Mouse (Mus musculus): ENCODE data around the gene Fzd7. TPM values are rescaled to one million over a fixed set of nuclear protein-coding genes. Genes with fewer than 3 reads are reported as not detected.
A peak's percentile ranks its signal among the peaks of the same experiment; 100 is the strongest.

Gene Fzd7
- polyA plus RNA-seq, 1 experiment from 2014 or later, result 1.0 TPM

- ATAC-seq (ENCODE audit: low read depth), result peak; percentile 40; the same call in 1 of the 2 replicates
- no peaks in the 10 kb centered on the region for H3K9me3 ChIP-seq (replicated peaks; ENCODE audit: control insufficient read depth, low read length)
- peaks cover 6% of the 10 kb centered on the region; the same call in 1 of the 2 replicates for H3K27me3 ChIP-seq (ENCODE audit: control insufficient read depth, insufficient read depth, low read depth, low read length)
- peak overlapping the region; percentile 55 for H3K4me2 ChIP-seq (ENCODE audit: low read depth, low read length)
- H3K9ac ChIP-seq (ENCODE audit: low read depth, low read length), result 0 out of 2 replicates have a peak overlapping the region, but pooled peaks have one; percentile 23
- H3K36me3 ChIP-seq (ENCODE audit: control insufficient read depth, insufficient read depth), result no peaks in the 10 kb centered on the region
- 0 out of 2 replicates have a peak overlapping the region, but pooled peaks have one; percentile 1 for H3K4me3 ChIP-seq (ENCODE audit: low read depth, low read length)
- peak overlapping the region; percentile 29 for H3K27ac ChIP-seq (ENCODE audit: low read length)
- 13% methylated on average over 10 of the region's 10 CpGs for WGBS (ENCODE audit: insufficient replicate concordance)
- peaks cover 57% of the 10 kb centered on the region for H3K4me1 ChIP-seq (ENCODE audit: control insufficient read depth, low read depth, low read length)
Observed at GRCm38 (mm10) chr1:59487651-59488051, 5.4 kb downstream of the Fzd7 start.

GRCm38 (mm10) chr1:59488481-59488880 lies 6.3 kb downstream of the Fzd7 start:
- H3K27me3 ChIP-seq (ENCODE audit: control insufficient read depth, insufficient read depth, low read depth, low read length), result peaks cover 2% of the 10 kb centered on the region; the same call in 1 of the 2 replicates
- H3K9ac ChIP-seq (ENCODE audit: low read depth, low read length), result no peak overlapping the region
- no peaks in the 10 kb centered on the region for H3K9me3 ChIP-seq (replicated peaks; ENCODE audit: control insufficient read depth, low read length)
- H3K36me3 ChIP-seq (ENCODE audit: control insufficient read depth, insufficient read depth), result no peaks in the 10 kb centered on the region
- no peak for ATAC-seq (ENCODE audit: low read depth)
- 59% methylated on average over 4 of the region's 4 CpGs for WGBS (ENCODE audit: insufficient replicate concordance)
- H3K4me3 ChIP-seq (ENCODE audit: low read depth, low read length), result no peak overlapping the region
- H3K27ac ChIP-seq (ENCODE audit: low read length), result no peak overlapping the region
- no peak overlapping the region for H3K4me2 ChIP-seq (ENCODE audit: low read depth, low read length)
- H3K4me1 ChIP-seq (ENCODE audit: control insufficient read depth, low read depth, low read length), result peaks cover 57% of the 10 kb centered on the region

GRCm38 (mm10) chr1:59488991-59489390 lies 6.8 kb downstream of the Fzd7 start:
- H3K27ac ChIP-seq (ENCODE audit: low read length), result no peak overlapping the region
- peaks cover 52% of the 10 kb centered on the region for H3K4me1 ChIP-seq (ENCODE audit: control insufficient read depth, low read depth, low read length)
- ATAC-seq (ENCODE audit: low read depth), result no peak
- 52% methylated on average over 4 of the region's 4 CpGs for WGBS (ENCODE audit: insufficient replicate concordance)
- H3K27me3 ChIP-seq (ENCODE audit: control insufficient read depth, insufficient read depth, low read depth, low read length), result no peaks in the 10 kb centered on the region
- no peak overlapping the region for H3K9ac ChIP-seq (ENCODE audit: low read depth, low read length)
- no peaks in the 10 kb centered on the region for H3K9me3 ChIP-seq (replicated peaks; ENCODE audit: control insufficient read depth, low read length)
- no peak overlapping the region for H3K4me2 ChIP-seq (ENCODE audit: low read depth, low read length)
- no peak overlapping the region for H3K4me3 ChIP-seq (ENCODE audit: low read depth, low read length)
- H3K36me3 ChIP-seq (ENCODE audit: control insufficient read depth, insufficient read depth), result no peaks in the 10 kb centered on the region

GRCm38 (mm10) chr1:59491517-59491916 lies 9.3 kb downstream of the Fzd7 start:
- Histone ChIP-seq H3K36me3 (ENCODE audit: control insufficient read depth, insufficient read depth) (no peaks in the 10 kb centered on the region), H3K4me1 (ENCODE audit: control insufficient read depth, low read depth, low read length) (peaks cover 38% of the 10 kb centered on the region), H3K27me3 (ENCODE audit: control insufficient read depth, insufficient read depth, low read depth, low read length) (no peaks in the 10 kb centered on the region), H3K9me3 (replicated peaks; ENCODE audit: control insufficient read depth, low read length) (no peaks in the 10 kb centered on the region), H3K9ac (ENCODE audit: low read depth, low read length) (no peak overlapping the region), H3K4me2 (ENCODE audit: low read depth, low read length) (no peak overlapping the region), H3K27ac (ENCODE audit: low read length) (no peak overlapping the region), H3K4me3 (ENCODE audit: low read depth, low read length) (no peak overlapping the region)
- no peak for ATAC-seq (ENCODE audit: low read depth)
- 68% methylated on average over 9 of the region's 9 CpGs for WGBS (ENCODE audit: insufficient replicate concordance)

GRCm38 (mm10) chr1:59492432-59492831 lies 10.2 kb downstream of the Fzd7 start:
- Histone ChIP-seq H3K27me3 (ENCODE audit: control insufficient read depth, insufficient read depth, low read depth, low read length) (no peaks in the 10 kb centered on the region), H3K4me2 (ENCODE audit: low read depth, low read length) (no peak overlapping the region), H3K27ac (ENCODE audit: low read length) (peak overlapping the region; percentile 28; the same call in 1 of the 2 replicates), H3K9ac (ENCODE audit: low read depth, low read length) (no peak overlapping the region), H3K4me3 (ENCODE audit: low read depth, low read length) (no peak overlapping the region), H3K4me1 (ENCODE audit: control insufficient read depth, low read depth, low read length) (peaks cover 32% of the 10 kb centered on the region), H3K36me3 (ENCODE audit: control insufficient read depth, insufficient read depth) (no peaks in the 10 kb centered on the region), H3K9me3 (replicated peaks; ENCODE audit: control insufficient read depth, low read length) (no peaks in the 10 kb centered on the region)
- ATAC-seq (ENCODE audit: low read depth), result peak; percentile 86
- WGBS (ENCODE audit: insufficient replicate concordance), result 29% methylated on average over 4 of the region's 4 CpGs

GRCm38 (mm10) chr1:59495970-59496369 lies 13.7 kb downstream of the Fzd7 start:
- Histone ChIP-seq H3K27me3 (ENCODE audit: control insufficient read depth, insufficient read depth, low read depth, low read length) (no peaks in the 10 kb centered on the region), H3K4me3 (ENCODE audit: low read depth, low read length) (no peak overlapping the region), H3K27ac (ENCODE audit: low read length) (no peak overlapping the region), H3K9me3 (replicated peaks; ENCODE audit: control insufficient read depth, low read length) (no peaks in the 10 kb centered on the region), H3K4me2 (ENCODE audit: low read depth, low read length) (no peak overlapping the region), H3K9ac (ENCODE audit: low read depth, low read length) (no peak overlapping the region), H3K36me3 (ENCODE audit: control insufficient read depth, insufficient read depth) (no peaks in the 10 kb centered on the region), H3K4me1 (ENCODE audit: control insufficient read depth, low read depth, low read length) (peaks cover 37% of the 10 kb centered on the region)
- no peak for ATAC-seq (ENCODE audit: low read depth)
- WGBS (ENCODE audit: insufficient replicate concordance), result 81% methylated on average over 5 of the region's 5 CpGs

- H3K27me3 ChIP-seq (ENCODE audit: control insufficient read depth, insufficient read depth, low read depth, low read length), result no peaks in the 10 kb centered on the region
- H3K4me1 ChIP-seq (ENCODE audit: control insufficient read depth, low read depth, low read length), result peaks cover 22% of the 10 kb centered on the region
- no peak overlapping the region for H3K4me3 ChIP-seq (ENCODE audit: low read depth, low read length)
- no peaks in the 10 kb centered on the region for H3K9me3 ChIP-seq (replicated peaks; ENCODE audit: control insufficient read depth, low read length)
- no peaks in the 10 kb centered on the region for H3K36me3 ChIP-seq (ENCODE audit: control insufficient read depth, insufficient read depth)
- H3K9ac ChIP-seq (ENCODE audit: low read depth, low read length), result no peak overlapping the region
- 37% methylated on average over 6 of the region's 6 CpGs for WGBS (ENCODE audit: insufficient replicate concordance)
- ATAC-seq (ENCODE audit: low read depth), result peak; percentile 75
- H3K27ac ChIP-seq (ENCODE audit: low read length), result peak overlapping the region; percentile 55
- H3K4me2 ChIP-seq (ENCODE audit: low read depth, low read length), result no peak overlapping the region
Observed at GRCm38 (mm10) chr1:59497741-59498613, 15.8 kb downstream of the Fzd7 start.

- H3K4me3 ChIP-seq (ENCODE audit: low read depth, low read length), result no peak overlapping the region
- no peak for ATAC-seq (ENCODE audit: low read depth)
- H3K36me3 ChIP-seq (ENCODE audit: control insufficient read depth, insufficient read depth), result no peaks in the 10 kb centered on the region
- no peaks in the 10 kb centered on the region for H3K27me3 ChIP-seq (ENCODE audit: control insufficient read depth, insufficient read depth, low read depth, low read length)
- H3K27ac ChIP-seq (ENCODE audit: low read length), result no peak overlapping the region; the same call in 1 of the 2 replicates
- no peak overlapping the region for H3K4me2 ChIP-seq (ENCODE audit: low read depth, low read length)
- WGBS (ENCODE audit: insufficient replicate concordance), result 52% methylated on average over 3 of the region's 3 CpGs
- peaks cover 19% of the 10 kb centered on the region for H3K4me1 ChIP-seq (ENCODE audit: control insufficient read depth, low read depth, low read length)
- H3K9me3 ChIP-seq (replicated peaks; ENCODE audit: control insufficient read depth, low read length), result no peaks in the 10 kb centered on the region
- no peak overlapping the region for H3K9ac ChIP-seq (ENCODE audit: low read depth, low read length)
Observed at GRCm38 (mm10) chr1:59499327-59499726, 17.1 kb downstream of the Fzd7 start.

GRCm38 (mm10) chr1:59502355-59502754 lies 20.1 kb downstream of the Fzd7 start:
- no peak for ATAC-seq (ENCODE audit: low read depth)
- H3K4me1 ChIP-seq (ENCODE audit: control insufficient read depth, low read depth, low read length), result peaks cover 19% of the 10 kb centered on the region
- H3K36me3 ChIP-seq (ENCODE audit: control insufficient read depth, insufficient read depth), result no peaks in the 10 kb centered on the region
- no peak overlapping the region for H3K4me2 ChIP-seq (ENCODE audit: low read depth, low read length)
- no peak overlapping the region for H3K4me3 ChIP-seq (ENCODE audit: low read depth, low read length)
- H3K27ac ChIP-seq (ENCODE audit: low read length), result no peak overlapping the region
- H3K9ac ChIP-seq (ENCODE audit: low read depth, low read length), result no peak overlapping the region
- WGBS (ENCODE audit: insufficient replicate concordance), result 43% methylated on average over 2 of the region's 2 CpGs
- H3K9me3 ChIP-seq (replicated peaks; ENCODE audit: control insufficient read depth, low read length), result no peaks in the 10 kb centered on the region
- H3K27me3 ChIP-seq (ENCODE audit: control insufficient read depth, insufficient read depth, low read depth, low read length), result no peaks in the 10 kb centered on the region

All from liver, embryonic 16.5 days (tissue).